Mouse (Mus musculus): ENCODE measurements around the gene Ryr2. TPM values are rescaled to one million over a fixed set of nuclear protein-coding genes. Genes with fewer than 3 reads are reported as not detected.

Ryr2 gene
- polyA plus RNA-seq, 1 experiment from 2014 or later, result not detected

- no peak for ATAC-seq
- H3K27me3 ChIP-seq, result peaks cover 15% of the 10 kb centered on the region
- no peak for DNase-seq (ENCODE audit: low read depth, low spot score)
- in situ Hi-C loops (cut with MboI; ENCODE audit: low pct_unique_long_range_greater_than_20kb), result no loop called here
- POLR2A ChIA-PET, result no interaction called here
- no peak for TF ChIP-seq CTCF (IDR thresholded peaks at IDR 0.05)
- CTCF ChIA-PET, result no interaction called here
These were observed 201.6 kb downstream of the Ryr2 start for GRCm38 (mm10) chr13:11905126-11905525.

- peaks cover 6% of the 10 kb centered on the region for H3K27me3 ChIP-seq
- TF ChIP-seq CTCF (IDR thresholded peaks at IDR 0.05), result no peak
- no peak for ATAC-seq
- ChIA-PET CTCF (no interaction called here), POLR2A (no interaction called here)
- no peak for DNase-seq (ENCODE audit: low read depth, low spot score)
- in situ Hi-C loops (cut with MboI; ENCODE audit: low pct_unique_long_range_greater_than_20kb), result no loop called here
These were observed 203.5 kb downstream of the Ryr2 start for GRCm38 (mm10) chr13:11903272-11903671.

- in situ Hi-C loops (cut with MboI; ENCODE audit: low pct_unique_long_range_greater_than_20kb), result no loop called here
These were observed 203.9 kb downstream of the Ryr2 start for GRCm38 (mm10) chr13:11902856-11903255.

GRCm38 (mm10) chr13:11900631-11901030 lies 206.1 kb downstream of the Ryr2 start:
- CTCF ChIA-PET, result no interaction called here
- TF ChIP-seq CTCF (IDR thresholded peaks at IDR 0.05), result no peak
- in situ Hi-C loops (cut with MboI; ENCODE audit: low pct_unique_long_range_greater_than_20kb), result no loop called here

More at GRCm38 (mm10) chr13:11902856-11903255, 203.9 kb downstream of the Ryr2 start:
- no peak for DNase-seq (ENCODE audit: low read depth, low spot score)
- POLR2A ChIA-PET, result no interaction called here
- TF ChIP-seq CTCF (IDR thresholded peaks at IDR 0.05), result no peak
- H3K27me3 ChIP-seq, result peaks cover 6% of the 10 kb centered on the region
- CTCF ChIA-PET, result no interaction called here
- no peak for ATAC-seq

DNA sequence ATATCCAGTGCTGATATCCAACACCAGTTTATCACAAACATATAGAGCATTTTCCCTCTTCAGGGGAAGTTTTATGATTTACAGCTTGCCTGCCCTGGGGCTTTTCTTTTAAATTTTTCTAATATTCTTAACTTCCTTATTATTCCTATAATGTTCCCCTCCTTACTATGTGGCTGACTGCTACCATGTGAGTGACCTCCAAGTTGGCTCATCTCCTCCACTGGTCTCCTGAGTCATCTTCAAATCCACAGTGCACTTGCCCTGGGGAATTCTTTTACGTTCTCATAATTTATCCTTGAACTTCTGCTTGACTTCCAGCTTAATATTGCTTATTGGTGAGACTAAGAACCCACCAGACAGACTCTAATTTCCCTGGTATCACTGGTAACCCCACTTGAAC lies 211.1 kb downstream of the Ryr2 start:
- POLR2A ChIA-PET, result no interaction called here
- in situ Hi-C loops (cut with MboI; ENCODE audit: low pct_unique_long_range_greater_than_20kb), result no loop called here
- no peak for ATAC-seq

More at GRCm38 (mm10) chr13:11900631-11901030, 206.1 kb downstream of the Ryr2 start:
- POLR2A ChIA-PET, result no interaction called here
- peaks cover 6% of the 10 kb centered on the region for H3K27me3 ChIP-seq
- ATAC-seq, result no peak
- no peak for DNase-seq (ENCODE audit: low read depth, low spot score)

DNA sequence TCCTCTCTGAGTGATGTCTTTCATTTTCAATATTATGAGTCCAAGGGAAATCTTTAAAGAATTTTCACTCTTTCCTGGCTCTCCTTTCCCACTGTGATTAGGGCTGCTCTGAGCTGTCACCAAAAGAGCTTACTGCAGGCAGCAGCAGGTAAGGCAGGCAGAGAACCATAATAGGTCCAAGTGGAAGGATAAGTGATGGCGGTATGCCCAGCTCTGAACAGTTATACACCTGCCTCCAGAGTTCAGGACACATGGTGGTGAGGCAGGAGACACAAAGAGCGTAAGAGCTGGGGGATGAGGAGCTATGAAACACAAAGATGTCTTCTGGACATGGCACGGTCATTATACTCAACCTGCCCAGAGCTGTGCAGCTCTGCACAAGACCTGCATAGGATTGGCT lies 215.0 kb downstream of the Ryr2 start:
- H3K27me3 ChIP-seq, result no peaks in the 10 kb centered on the region
- ATAC-seq (no peak), DNase-seq (ENCODE audit: low read depth, low spot score) (no peak)
- no peak for TF ChIP-seq CTCF (IDR thresholded peaks at IDR 0.05)
- ChIA-PET CTCF (no interaction called here), POLR2A (no interaction called here)
- in situ Hi-C loops (cut with MboI; ENCODE audit: low pct_unique_long_range_greater_than_20kb), result no loop called here

More for the DNA sequence above, 211.1 kb downstream of the Ryr2 start:
- no peaks in the 10 kb centered on the region for H3K27me3 ChIP-seq
- DNase-seq (ENCODE audit: low read depth, low spot score), result no peak
- CTCF ChIA-PET, result no interaction called here
- TF ChIP-seq CTCF (IDR thresholded peaks at IDR 0.05), result no peak

- DNase-seq (ENCODE audit: low read depth, low spot score) (no peak), ATAC-seq (no peak)
- TF ChIP-seq CTCF (IDR thresholded peaks at IDR 0.05), result no peak
- CTCF ChIA-PET, result no interaction called here
- in situ Hi-C loops (cut with MboI; ENCODE audit: low pct_unique_long_range_greater_than_20kb), result no loop called here
- POLR2A ChIA-PET, result no interaction called here
- no peaks in the 10 kb centered on the region for H3K27me3 ChIP-seq
These were observed 215.6 kb downstream of the Ryr2 start for GRCm38 (mm10) chr13:11891115-11891514.

DNA sequence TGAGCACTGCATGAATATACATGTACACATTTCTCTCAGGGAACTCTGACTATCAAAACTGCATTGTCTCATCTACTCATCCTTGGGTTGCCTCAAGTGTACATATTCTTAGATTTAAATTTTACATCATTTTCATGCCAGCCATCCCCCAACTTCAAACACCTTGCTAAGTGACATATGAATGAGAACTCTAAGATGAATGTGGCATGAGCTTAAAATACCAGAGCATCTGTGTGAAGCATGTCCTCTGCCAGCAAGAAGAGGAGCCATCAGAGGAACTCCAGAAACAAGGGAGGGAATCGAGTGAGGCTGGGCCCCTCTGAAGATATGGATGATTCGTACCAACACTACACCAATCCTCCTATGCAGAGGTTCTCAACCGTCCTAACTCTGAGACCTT lies 222.6 kb downstream of the Ryr2 start:
- DNase-seq (ENCODE audit: low read depth, low spot score) (no peak), ATAC-seq (no peak)
- in situ Hi-C loops (cut with MboI; ENCODE audit: low pct_unique_long_range_greater_than_20kb), result no loop called here
- ChIA-PET CTCF (no interaction called here), POLR2A (no interaction called here)
- peaks cover 6% of the 10 kb centered on the region for H3K27me3 ChIP-seq
- TF ChIP-seq CTCF (IDR thresholded peaks at IDR 0.05), result no peak

DNA sequence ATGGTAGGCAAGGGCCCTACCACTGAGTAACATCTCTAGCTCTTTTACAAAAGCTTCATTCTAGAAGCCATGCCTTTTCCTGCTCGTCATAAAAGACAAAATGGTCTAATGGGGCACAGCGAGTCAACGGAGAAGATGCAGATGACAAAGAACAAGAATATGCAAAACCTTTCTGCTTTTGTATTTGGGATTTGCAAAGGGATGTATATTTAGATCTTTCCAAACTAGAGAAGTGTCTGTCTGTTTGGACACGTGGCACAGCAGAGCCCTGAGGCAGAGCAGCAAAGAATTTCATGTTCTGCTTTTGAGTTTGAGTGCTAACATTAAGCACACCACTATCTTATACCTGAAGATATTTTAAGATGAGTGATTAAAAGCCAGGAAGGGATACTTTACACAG lies 224.4 kb downstream of the Ryr2 start:
- DNase-seq (ENCODE audit: low read depth, low spot score), result no peak
- in situ Hi-C loops (cut with MboI; ENCODE audit: low pct_unique_long_range_greater_than_20kb), result no loop called here
- no peak for ATAC-seq
- H3K27me3 ChIP-seq, result peaks cover 6% of the 10 kb centered on the region
- no peak for TF ChIP-seq CTCF (IDR thresholded peaks at IDR 0.05)
- POLR2A ChIA-PET, result no interaction called here
- CTCF ChIA-PET, result no interaction called here

DNA sequence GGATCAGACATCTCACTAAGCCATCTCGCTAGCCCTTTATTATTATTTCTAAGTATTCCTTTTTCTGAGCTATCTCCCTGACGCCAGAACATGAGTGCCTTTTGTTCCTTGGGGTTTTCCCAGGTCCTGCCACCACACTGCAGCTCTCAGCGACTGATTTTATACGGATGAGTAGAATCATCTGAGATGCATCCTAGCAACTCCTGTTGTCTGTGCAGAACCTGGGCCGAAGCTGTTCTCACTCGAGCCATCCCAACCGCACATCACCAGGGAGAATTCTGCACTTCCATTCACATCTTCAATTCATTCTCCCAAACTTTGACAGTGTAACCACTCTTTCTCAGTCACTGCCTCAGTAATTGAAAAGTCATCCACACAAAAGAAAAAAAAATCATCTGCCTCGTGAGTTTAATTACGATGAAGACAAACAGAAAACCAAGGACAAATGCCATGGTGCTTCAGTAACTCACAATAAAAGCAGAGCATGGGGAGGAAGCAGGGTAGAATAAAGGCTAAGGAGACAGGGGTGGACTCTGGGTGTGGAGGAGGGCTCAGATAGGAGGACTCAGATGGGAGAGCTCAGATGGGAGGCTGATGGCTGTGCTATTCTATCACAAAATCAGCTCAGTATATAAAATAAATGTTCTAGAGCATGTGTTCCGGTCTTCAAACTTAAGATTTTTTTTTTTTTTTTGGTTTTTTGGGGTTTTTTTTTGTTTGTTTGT lies 226.1 kb downstream of the Ryr2 start:
- no peak for ATAC-seq
- POLR2A ChIA-PET, result no interaction called here
- CTCF ChIA-PET, result no interaction called here
- H3K27me3 ChIP-seq, result peaks cover 6% of the 10 kb centered on the region
- TF ChIP-seq CTCF (IDR thresholded peaks at IDR 0.05), result no peak
- in situ Hi-C loops (cut with MboI; ENCODE audit: low pct_unique_long_range_greater_than_20kb), result no loop called here
- no peak for DNase-seq (ENCODE audit: low read depth, low spot score)

DNA sequence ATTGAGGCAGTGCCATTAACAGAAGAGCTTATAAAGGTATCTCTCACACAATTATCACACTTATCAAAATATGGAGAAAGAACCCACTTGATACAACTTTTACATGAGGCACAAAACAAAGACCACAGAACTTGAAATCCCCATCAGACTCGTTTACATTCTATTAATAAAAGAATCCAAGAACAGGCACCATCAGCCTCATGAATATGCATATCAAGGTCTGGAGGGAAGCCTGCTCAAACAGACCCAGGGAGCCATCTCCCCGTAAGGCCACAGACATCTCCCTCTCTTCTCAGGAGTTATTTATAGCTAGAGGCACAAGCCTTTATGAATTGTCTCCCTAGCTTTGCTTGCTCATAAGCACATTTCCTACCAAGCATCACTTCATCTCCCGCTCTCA lies 227.7 kb downstream of the Ryr2 start:
- ChIA-PET POLR2A (no interaction called here), CTCF (no interaction called here)
- no peak for DNase-seq (ENCODE audit: low read depth, low spot score)
- ATAC-seq, result no peak
- peaks cover 5% of the 10 kb centered on the region for H3K27me3 ChIP-seq
- in situ Hi-C loops (cut with MboI; ENCODE audit: low pct_unique_long_range_greater_than_20kb), result no loop called here
- no peak for TF ChIP-seq CTCF (IDR thresholded peaks at IDR 0.05)

GRCm38 (mm10) chr13:11874852-11875251 lies 231.9 kb downstream of the Ryr2 start:
- H3K27me3 ChIP-seq, result no peaks in the 10 kb centered on the region
- ChIA-PET POLR2A (no interaction called here), CTCF (interaction anchor here (1.3 kb wide), 1 partner anchor 12 kb away, joined by 5 read pairs; no protein-coding TSS in a partner anchor)
- ATAC-seq (no peak), DNase-seq (ENCODE audit: low read depth, low spot score) (no peak)
- in situ Hi-C loops (cut with MboI; ENCODE audit: low pct_unique_long_range_greater_than_20kb), result no loop called here
- TF ChIP-seq CTCF (IDR thresholded peaks at IDR 0.05), result no peak

Data from Patski (cell line).